Mouse (Mus musculus): ENCODE measurements around the gene Actr5.

- TF ChIP-seq CTCF (IDR thresholded peaks at IDR 0.05) (no peak), EP300 (IDR thresholded peaks at IDR 0.05) (no peak)
Observed at GRCm38 (mm10) chr2:158625231-158625630, 543 bp downstream of the Actr5 start.
